Mouse (Mus musculus) liver, postnatal 0 days (tissue): ENCODE measurements at regions not wholly inside any gene's neighbourhood (a gene's known extent, or its start where the extent isn't known, plus 50 kb on each side); places are given as distances from the start of the nearest gene placed in this dataset.

ENCODE experiments used
- CTCF ChIP-seq: sonication (generic); IDR thresholded peaks from 2 replicates; pipeline ENCODE4 v1.5.1; 2016; ENCODE audit warnings: antibody characterized with exemption, low read depth
- EP300 ChIP-seq: IDR thresholded peaks from 2 replicates; pipeline ENCODE4 v1.6.1; 2016; ENCODE audit warnings: antibody characterized with exemption, low read depth, mild to moderate bottlenecking

DNA sequence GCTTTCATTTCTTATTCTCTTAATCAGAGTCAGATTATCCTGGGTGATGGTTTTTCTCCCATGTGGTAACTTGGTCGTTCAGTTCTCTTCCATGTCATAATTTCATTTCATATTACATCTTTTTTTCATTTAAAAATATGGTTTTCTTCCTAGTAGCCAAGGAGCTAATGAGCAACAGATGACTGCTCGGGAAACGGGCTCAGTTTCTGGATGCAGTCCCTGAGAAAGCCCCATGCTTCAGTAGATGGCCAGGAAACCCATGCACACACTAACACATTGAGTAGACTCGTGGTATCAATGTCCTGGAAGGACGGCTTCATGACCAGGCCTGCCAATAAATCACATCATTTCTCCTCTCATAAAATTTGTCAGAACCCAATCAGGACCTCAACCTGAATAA is 369.3 kb downstream of the Gpam start:
- TF ChIP-seq CTCF, result no peak
- no peak for TF ChIP-seq EP300
